Comparison of ENCODE assay signal across 9 mouse cellular contexts in genomic region chr9:20743946-20744738, GRCm38 (mm10). TPM values are rescaled to one million over a fixed set of nuclear protein-coding genes. Genes with fewer than 3 reads are reported as not detected.
DNase-seq lines count a peak whose midpoint lies in the region; ATAC-seq lines count a peak whose summit lies in the region.
"Had no signal": no experiment of that assay in that cellular context is flagged by ENCODE, and none has a peak within 500 bp of the region (broad histone marks: within the 10 kb centered on the region; RNA-seq: fewer than 3 reads in every experiment).

No protein-coding gene starts in this region.

- H3K27ac ChIP-seq in midbrain, embryonic 10.5 days (replicated peaks), result no peak overlapping the region
- H3K27ac ChIP-seq in midbrain, embryonic 11.5 days (ENCODE audit: low read depth, low read length), result no peak overlapping the region
- H3K27ac ChIP-seq in forebrain, embryonic 11.5 days (ENCODE audit: low read depth, low read length), result no peak overlapping the region

- peaks cover 47% of the 10 kb centered on the region for H3K4me1 ChIP-seq in midbrain, embryonic 10.5 days
- H3K4me1 ChIP-seq in midbrain, embryonic 11.5 days (ENCODE audit: control insufficient read depth, insufficient read depth, low read length), result peaks cover 23% of the 10 kb centered on the region
- H3K4me1 ChIP-seq in forebrain, embryonic 11.5 days (replicated peaks; ENCODE audit: control insufficient read depth, insufficient read depth, low read length), result peaks cover 17% of the 10 kb centered on the region

- DNase-seq in frontal cortex, postnatal 25 days (ENCODE audit: low spot score in 2 of 2), result no peak
- peak; percentile 64 for DNase-seq in midbrain, embryonic 10.5 days (ENCODE audit: low spot score)
- no peak for DNase-seq in midbrain, embryonic 11.5 days (ENCODE audit: low spot score, missing footprints)
- peak; percentile 73 for DNase-seq in forebrain, embryonic 11.5 days (ENCODE audit: low spot score)
- DNase-seq in lung, postnatal 36 days, result peak; percentile 21
- DNase-seq in testis, postnatal 14 days (ENCODE audit: low spot score), result peak; percentile 33
- no peak for DNase-seq in spleen, adult 12 weeks (ENCODE audit: low spot score)

- no peaks in the 10 kb centered on the region for H3K9me3 ChIP-seq in midbrain, embryonic 10.5 days (replicated peaks)
- H3K9me3 ChIP-seq in midbrain, embryonic 11.5 days (ENCODE audit: control insufficient read depth, low read length), result no peaks in the 10 kb centered on the region
- no peaks in the 10 kb centered on the region for H3K9me3 ChIP-seq in forebrain, embryonic 11.5 days (ENCODE audit: control insufficient read depth, low read length)

- no peak overlapping the region for H3K9ac ChIP-seq in midbrain, embryonic 11.5 days (ENCODE audit: low read length)
- H3K9ac ChIP-seq in forebrain, embryonic 11.5 days (ENCODE audit: low read length), result no peak overlapping the region

- H3K4me2 ChIP-seq in midbrain, embryonic 11.5 days, result no peak overlapping the region
- no peak overlapping the region for H3K4me2 ChIP-seq in forebrain, embryonic 11.5 days (ENCODE audit: low read depth, low read length, severe bottlenecking)

- no peak overlapping the region for H3K4me3 ChIP-seq in midbrain, embryonic 10.5 days
- H3K4me3 ChIP-seq in midbrain, embryonic 11.5 days (ENCODE audit: low read depth, low read length), result no peak overlapping the region
- H3K4me3 ChIP-seq in forebrain, embryonic 11.5 days (ENCODE audit: low read depth, low read length), result no peak overlapping the region
- H3K4me3 ChIP-seq: megakaryocyte, embryonic 14.5 days had no signal

- H3K36me3 ChIP-seq in midbrain, embryonic 10.5 days, result no peaks in the 10 kb centered on the region
- no peaks in the 10 kb centered on the region for H3K36me3 ChIP-seq in midbrain, embryonic 11.5 days (ENCODE audit: control insufficient read depth, insufficient read depth, low read length)
- no peaks in the 10 kb centered on the region for H3K36me3 ChIP-seq in forebrain, embryonic 11.5 days (ENCODE audit: control insufficient read depth, insufficient read depth, low read length)

- ATAC-seq in frontal cortex, adult (ENCODE audit: low TSS enrichment), result 0 out of 2 replicates have a peak, but pooled peaks have one; percentile 9
- ATAC-seq in midbrain, embryonic 11.5 days (ENCODE audit: low FRiP score), result no peak
- no peak for ATAC-seq in forebrain, embryonic 11.5 days (replicated peaks; ENCODE audit: low FRiP score)

- peaks cover 56% of the 10 kb centered on the region for H3K27me3 ChIP-seq in midbrain, embryonic 10.5 days (ENCODE audit: low read depth, poor library complexity, severe bottlenecking)
- peaks cover 23% of the 10 kb centered on the region for H3K27me3 ChIP-seq in midbrain, embryonic 11.5 days (ENCODE audit: control insufficient read depth, insufficient read depth, low read length)
- H3K27me3 ChIP-seq in forebrain, embryonic 11.5 days (ENCODE audit: control insufficient read depth, insufficient read depth, low read length), result peaks cover 24% of the 10 kb centered on the region

- WGBS in midbrain, embryonic 10.5 days, result 6% methylated on average over 22 of the region's 22 CpGs
- 8% methylated on average over 22 of the region's 22 CpGs for WGBS in midbrain, embryonic 11.5 days
- 11% methylated on average over 22 of the region's 22 CpGs for WGBS in forebrain, embryonic 11.5 days

RNA-seq across cellular contexts. Expression of gene Olfm2, which starts 2.0 kb away (rescaled TPM):
- 26.8 and 34.6 TPM in 2 replicates for polyA plus RNA-seq in midbrain, embryonic 10.5 days (2016; fragmentation: Nextera tagmentation; extraction: Ambion mirVana)
- 33.6 and 35.3 TPM in 2 replicates for polyA plus RNA-seq in midbrain, embryonic 11.5 days (2014; fragmentation: Nextera tagmentation; extraction: Ambion mirVana)
- 15.4 and 19.8 TPM in 2 replicates for polyA plus RNA-seq in forebrain, embryonic 11.5 days (2014; fragmentation: Nextera tagmentation; extraction: Ambion mirVana)

Comparison
In these comparisons a context has a peak if more than half of its experiments do, and no peak if none do; other contexts are left out.
1. DNase-seq: peak in midbrain, embryonic 10.5 days (single experiment), forebrain, embryonic 11.5 days (single experiment), lung, postnatal 36 days (single experiment) and testis, postnatal 14 days (single experiment); none in frontal cortex, postnatal 25 days (0 of 2), midbrain, embryonic 11.5 days (single experiment) and spleen, adult 12 weeks (single experiment).